Mouse (Mus musculus): ENCODE data around the gene Obsl1. TPM values are rescaled to one million over a fixed set of nuclear protein-coding genes. Genes with fewer than 3 reads are reported as not detected.

Obsl1 gene
- polyA plus RNA-seq, 1 experiment from 2014 or later: 79.0 TPM

DNA sequence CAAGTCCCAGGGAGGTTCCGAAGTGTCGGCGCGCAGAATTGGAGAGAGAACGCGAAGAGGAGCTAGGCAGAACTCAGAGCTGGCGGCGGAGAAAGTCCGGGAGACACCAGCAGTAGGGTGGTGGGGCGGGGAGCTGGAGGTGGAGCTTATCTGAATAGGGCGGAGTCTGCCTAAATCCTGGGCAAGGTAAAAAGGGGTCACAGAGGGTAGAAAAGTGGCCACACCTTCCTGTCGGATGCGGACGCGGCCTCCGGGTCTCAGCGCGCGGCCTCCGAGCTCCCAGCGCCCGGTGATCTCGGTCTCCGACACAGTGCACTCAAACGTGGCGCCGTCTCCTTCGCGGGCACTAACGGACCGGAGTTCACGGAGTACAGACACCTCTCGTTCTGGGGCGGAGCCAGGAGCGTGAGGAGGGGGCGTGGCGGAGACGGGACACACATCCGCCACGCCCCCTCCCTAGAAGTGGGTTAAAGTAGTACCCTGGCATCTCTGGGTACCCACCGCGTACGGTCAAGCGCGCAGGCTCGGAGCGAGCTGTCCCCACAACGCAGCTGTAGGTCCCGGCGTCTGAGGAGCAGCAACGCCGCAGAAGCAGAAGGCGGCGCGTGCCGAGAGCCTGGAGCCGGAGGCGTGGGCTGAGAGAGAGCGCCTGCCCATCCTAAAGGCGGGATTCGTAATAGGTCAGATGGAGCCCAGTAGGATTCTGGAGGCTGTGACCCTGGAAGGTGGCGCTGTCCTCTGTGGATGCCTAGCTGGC, 18.7 kb downstream of the Obsl1 start:
- peaks cover 15% of the 10 kb centered on the region for H3K27me3 ChIP-seq (ENCODE audit: control insufficient read depth, insufficient read depth, low read length)
- no peaks in the 10 kb centered on the region for H3K9me3 ChIP-seq (ENCODE audit: control insufficient read depth, low read depth, low read length)
- ATAC-seq (ENCODE audit: insufficient number of reproducible peaks, insufficient read depth, low FRiP score, low read depth): peak; percentile 66
- H3K4me1 ChIP-seq (ENCODE audit: control insufficient read depth, insufficient read depth, low read length): peaks cover 4% of the 10 kb centered on the region; the same call in 1 of the 2 replicates
- peak overlapping the region; percentile 46 for H3K4me3 ChIP-seq (ENCODE audit: low read depth, low read length)
- no peak overlapping the region for H3K27ac ChIP-seq (ENCODE audit: low read length)
- H3K9ac ChIP-seq (replicated peaks; ENCODE audit: low read depth, low read length): no peak overlapping the region
- H3K4me2 ChIP-seq (replicated peaks; ENCODE audit: low read depth, low read length): peak overlapping the region; percentile 82
- under 1% methylated on average over 62 of the region's 62 CpGs for WGBS
- peaks cover 23% of the 10 kb centered on the region; the same call in 1 of the 2 replicates for H3K36me3 ChIP-seq (ENCODE audit: control insufficient read depth, insufficient read depth, low read length)

DNA sequence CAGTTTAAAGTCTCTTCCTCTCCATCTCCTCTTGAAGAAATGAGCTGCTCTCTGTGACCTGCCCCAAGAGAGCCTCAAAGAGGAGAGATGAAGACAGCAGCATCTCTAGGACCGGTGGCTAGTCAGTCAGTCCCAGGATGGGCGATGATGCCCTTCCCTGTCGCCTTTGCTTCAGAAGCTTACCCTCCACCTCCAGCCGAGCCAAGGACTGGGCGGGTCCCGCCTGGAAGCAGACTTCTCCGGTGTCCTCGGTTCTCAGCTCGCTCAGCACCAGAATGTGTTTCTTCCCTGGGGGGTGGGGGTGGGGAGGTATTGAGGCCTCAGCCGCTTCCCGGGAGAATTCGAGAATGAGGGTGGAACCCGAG, 19.2 kb downstream of the Obsl1 start:
- Histone ChIP-seq H3K9me3 (ENCODE audit: control insufficient read depth, low read depth, low read length) (no peaks in the 10 kb centered on the region), H3K27ac (ENCODE audit: low read length) (no peak overlapping the region), H3K4me3 (ENCODE audit: low read depth, low read length) (peak overlapping the region; percentile 46), H3K9ac (replicated peaks; ENCODE audit: low read depth, low read length) (no peak overlapping the region), H3K27me3 (ENCODE audit: control insufficient read depth, insufficient read depth, low read length) (peaks cover 15% of the 10 kb centered on the region), H3K4me1 (ENCODE audit: control insufficient read depth, insufficient read depth, low read length) (peaks cover 4% of the 10 kb centered on the region; the same call in 1 of the 2 replicates), H3K4me2 (replicated peaks; ENCODE audit: low read depth, low read length) (peak overlapping the region; percentile 82), H3K36me3 (ENCODE audit: control insufficient read depth, insufficient read depth, low read length) (peaks cover 17% of the 10 kb centered on the region; the same call in 1 of the 2 replicates)
- ATAC-seq (ENCODE audit: insufficient number of reproducible peaks, insufficient read depth, low FRiP score, low read depth): no peak; the same call in 1 of the 2 replicates
- WGBS: 2% methylated on average over 13 of the region's 13 CpGs

DNA sequence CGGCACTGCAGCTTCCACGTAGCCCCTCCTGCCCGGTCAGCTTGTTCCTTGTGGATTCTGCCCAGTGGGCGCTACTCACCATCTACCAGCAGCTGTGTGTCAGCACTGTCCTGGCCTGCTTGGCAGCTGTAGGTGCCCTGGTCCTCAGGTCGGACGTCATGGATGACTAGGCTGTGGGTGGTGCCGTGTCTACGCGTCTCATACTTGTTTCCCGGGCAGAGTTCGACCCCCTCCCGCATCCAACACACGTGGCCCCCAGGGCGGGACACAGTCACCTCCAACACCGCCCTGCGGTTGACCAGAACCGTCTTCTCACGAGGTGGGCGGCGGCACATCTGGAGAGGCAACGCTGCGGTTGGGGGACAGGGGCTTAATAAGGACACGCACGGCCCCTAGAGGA, 19.7 kb downstream of the Obsl1 start:
- Histone ChIP-seq H3K27ac (ENCODE audit: low read length) (no peak overlapping the region), H3K9me3 (ENCODE audit: control insufficient read depth, low read depth, low read length) (no peaks in the 10 kb centered on the region), H3K36me3 (ENCODE audit: control insufficient read depth, insufficient read depth, low read length) (peaks cover 12% of the 10 kb centered on the region; the same call in 1 of the 2 replicates), H3K27me3 (ENCODE audit: control insufficient read depth, insufficient read depth, low read length) (peaks cover 15% of the 10 kb centered on the region), H3K9ac (replicated peaks; ENCODE audit: low read depth, low read length) (no peak overlapping the region), H3K4me2 (replicated peaks; ENCODE audit: low read depth, low read length) (peak overlapping the region; percentile 82; the same call in 1 of the 2 replicates), H3K4me1 (ENCODE audit: control insufficient read depth, insufficient read depth, low read length) (peaks cover 4% of the 10 kb centered on the region; the same call in 1 of the 2 replicates), H3K4me3 (ENCODE audit: low read depth, low read length) (no peak overlapping the region)
- WGBS: 11% methylated on average over 24 of the region's 24 CpGs
- ATAC-seq (ENCODE audit: insufficient number of reproducible peaks, insufficient read depth, low FRiP score, low read depth): no peak

DNA sequence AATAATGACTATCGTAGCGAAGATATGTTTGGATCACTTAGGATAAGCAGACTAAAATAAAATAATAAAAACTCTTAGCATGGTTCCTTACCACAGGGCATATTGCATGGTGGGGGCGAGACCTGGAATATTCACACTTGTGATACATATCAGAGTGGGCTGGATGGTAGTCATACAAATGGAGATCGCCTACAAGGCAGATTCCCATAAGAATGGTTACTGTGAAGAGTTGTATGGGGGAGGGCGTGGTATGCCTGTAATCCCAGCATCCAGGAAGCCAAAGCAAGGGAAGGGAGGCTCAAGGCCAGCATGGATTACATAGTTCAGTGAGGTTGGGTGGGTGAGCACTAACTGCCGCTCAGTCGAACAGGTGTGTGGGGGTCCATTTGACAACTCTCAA, 25.5 kb downstream of the Obsl1 start:
- Histone ChIP-seq H3K4me3 (ENCODE audit: low read depth, low read length) (no peak overlapping the region), H3K9me3 (ENCODE audit: control insufficient read depth, low read depth, low read length) (no peaks in the 10 kb centered on the region), H3K4me1 (ENCODE audit: control insufficient read depth, insufficient read depth, low read length) (peaks cover 16% of the 10 kb centered on the region), H3K27ac (ENCODE audit: low read length) (no peak overlapping the region), H3K9ac (replicated peaks; ENCODE audit: low read depth, low read length) (no peak overlapping the region), H3K27me3 (ENCODE audit: control insufficient read depth, insufficient read depth, low read length) (peaks cover 7% of the 10 kb centered on the region; the same call in 1 of the 2 replicates), H3K4me2 (replicated peaks; ENCODE audit: low read depth, low read length) (no peak overlapping the region), H3K36me3 (ENCODE audit: control insufficient read depth, insufficient read depth, low read length) (peaks cover 10% of the 10 kb centered on the region; the same call in 1 of the 2 replicates)
- 86% methylated on average over 7 of the region's 7 CpGs for WGBS
- no peak for ATAC-seq (ENCODE audit: insufficient number of reproducible peaks, insufficient read depth, low FRiP score, low read depth)

DNA sequence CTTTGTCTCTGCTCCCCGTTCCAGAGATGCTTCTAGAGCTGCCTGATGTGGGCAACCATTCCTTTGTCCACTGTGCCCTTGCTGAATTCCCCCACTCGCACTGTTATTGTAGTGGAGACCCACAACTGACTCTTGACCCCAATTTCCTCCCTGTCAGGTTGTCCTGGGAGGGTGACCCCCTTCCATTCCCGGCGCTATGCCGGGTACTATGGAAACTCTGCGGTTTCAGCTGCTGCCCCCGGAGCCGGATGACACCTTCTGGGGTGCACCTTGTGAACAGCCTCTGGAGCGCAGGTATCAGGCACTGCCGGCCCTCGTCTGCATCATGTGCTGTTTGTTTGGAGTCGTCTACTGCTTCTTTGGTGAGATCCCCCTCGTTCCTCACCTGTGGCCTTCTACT, 26.2 kb downstream of the Obsl1 start:
- Histone ChIP-seq H3K9me3 (ENCODE audit: control insufficient read depth, low read depth, low read length) (no peaks in the 10 kb centered on the region), H3K27ac (ENCODE audit: low read length) (no peak overlapping the region), H3K4me1 (ENCODE audit: control insufficient read depth, insufficient read depth, low read length) (peaks cover 16% of the 10 kb centered on the region), H3K36me3 (ENCODE audit: control insufficient read depth, insufficient read depth, low read length) (peaks cover 17% of the 10 kb centered on the region), H3K4me3 (ENCODE audit: low read depth, low read length) (peak overlapping the region; percentile 77), H3K27me3 (ENCODE audit: control insufficient read depth, insufficient read depth, low read length) (0 out of 2 replicates have a peak, but pooled peaks cover 3% of the 10 kb centered on the region), H3K9ac (replicated peaks; ENCODE audit: low read depth, low read length) (no peak overlapping the region), H3K4me2 (replicated peaks; ENCODE audit: low read depth, low read length) (peak overlapping the region; percentile 62)
- no peak for ATAC-seq (ENCODE audit: insufficient number of reproducible peaks, insufficient read depth, low FRiP score, low read depth)
- WGBS: 24% methylated on average over 13 of the region's 13 CpGs

DNA sequence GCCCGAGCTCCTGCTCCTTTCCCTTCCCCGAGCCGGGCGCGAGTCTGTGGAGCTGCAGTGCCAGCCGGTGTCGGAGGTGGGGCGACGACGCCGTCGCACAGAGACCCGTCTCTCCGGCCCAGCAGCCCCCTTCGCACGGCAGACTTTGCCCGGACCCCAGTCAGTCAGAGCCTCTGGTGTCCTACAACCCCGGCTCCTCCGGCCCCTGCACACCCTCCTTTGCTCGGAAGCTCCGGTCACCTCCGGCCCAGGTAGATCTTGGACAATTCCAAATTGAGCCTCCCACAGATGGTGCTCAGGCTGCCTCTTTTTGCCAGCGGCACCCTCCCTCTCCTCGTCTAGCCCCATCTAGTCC, 26.6 kb downstream of the Obsl1 start:
- ATAC-seq (ENCODE audit: insufficient number of reproducible peaks, insufficient read depth, low FRiP score, low read depth): peak; percentile 24
- 1% methylated on average over 21 of the region's 24 CpGs for WGBS
- peaks cover 21% of the 10 kb centered on the region for H3K36me3 ChIP-seq (ENCODE audit: control insufficient read depth, insufficient read depth, low read length)
- no peaks in the 10 kb centered on the region for H3K9me3 ChIP-seq (ENCODE audit: control insufficient read depth, low read depth, low read length)
- peaks cover 16% of the 10 kb centered on the region for H3K4me1 ChIP-seq (ENCODE audit: control insufficient read depth, insufficient read depth, low read length)
- H3K9ac ChIP-seq (replicated peaks; ENCODE audit: low read depth, low read length): no peak overlapping the region
- no peak overlapping the region for H3K27ac ChIP-seq (ENCODE audit: low read length)
- H3K4me2 ChIP-seq (replicated peaks; ENCODE audit: low read depth, low read length): peak overlapping the region; percentile 62
- 0 out of 2 replicates have a peak, but pooled peaks cover 3% of the 10 kb centered on the region for H3K27me3 ChIP-seq (ENCODE audit: control insufficient read depth, insufficient read depth, low read length)
- peak overlapping the region; percentile 77 for H3K4me3 ChIP-seq (ENCODE audit: low read depth, low read length)

DNA sequence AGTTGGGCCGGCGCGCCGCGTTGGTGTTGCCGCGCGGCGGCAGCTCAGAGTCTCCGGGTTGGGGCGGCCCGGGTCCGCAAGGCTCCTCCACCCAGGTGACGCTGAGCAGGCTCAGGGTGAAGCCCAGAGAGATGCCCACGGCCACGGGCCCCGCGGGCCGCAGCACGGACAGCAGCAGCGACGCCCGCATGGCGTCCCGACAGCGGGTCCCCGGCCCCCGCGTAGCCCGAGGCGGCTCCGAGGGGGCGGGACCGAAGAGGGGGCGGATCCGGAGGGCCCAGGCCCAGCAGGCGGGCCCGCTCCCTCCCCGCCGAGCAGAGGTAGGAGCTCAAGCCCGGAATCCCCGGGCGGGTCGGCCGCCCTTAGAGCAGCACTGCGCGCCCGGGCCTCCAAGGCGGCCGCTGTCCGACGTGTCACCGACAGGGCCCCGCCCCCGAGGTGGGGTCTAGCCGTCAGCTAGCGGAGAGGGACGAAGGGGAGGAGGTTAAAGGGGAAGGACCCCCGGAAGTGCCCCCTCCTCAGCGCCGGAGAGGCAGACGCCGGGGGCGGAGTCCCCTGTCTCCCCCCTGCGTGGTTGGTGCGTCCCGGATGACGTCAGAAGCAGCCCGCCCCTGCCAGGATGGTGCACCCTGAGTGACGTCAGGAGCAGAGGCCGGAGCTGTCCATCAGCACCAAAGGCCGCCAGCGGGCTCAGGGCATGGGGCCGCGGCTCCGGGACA, 27.2 kb downstream of the Obsl1 start, which contains the start of the genes Chpf and Tmem198:
Gene Chpf, minus strand, starts transcription at position 392 of the 719 bp plus-strand sequence.
Gene Tmem198, plus strand, starts transcription at position 617 of the 719 bp plus-strand sequence.
- Histone ChIP-seq H3K9ac (replicated peaks; ENCODE audit: low read depth, low read length) (peak within 1 kb of the TSS; percentile 55; the same call in 1 of the 2 replicates), H3K4me2 (replicated peaks; ENCODE audit: low read depth, low read length) (peak within 1 kb of the TSS; percentile 62), H3K9me3 (ENCODE audit: control insufficient read depth, low read depth, low read length) (no peaks in the 10 kb centered on the region), H3K4me1 (ENCODE audit: control insufficient read depth, insufficient read depth, low read length) (peaks cover 16% of the 10 kb centered on the region), H3K36me3 (ENCODE audit: control insufficient read depth, insufficient read depth, low read length) (peaks cover 25% of the 10 kb centered on the region), H3K4me3 (ENCODE audit: low read depth, low read length) (peak within 1 kb of the TSS; percentile 77), H3K27me3 (ENCODE audit: control insufficient read depth, insufficient read depth, low read length) (no peaks in the 10 kb centered on the region), H3K27ac (ENCODE audit: low read length) (peak within 1 kb of the TSS; percentile 63; the same call in 1 of the 2 replicates)
- WGBS: under 1% methylated on average over 57 of the region's 76 CpGs
- ATAC-seq (ENCODE audit: insufficient number of reproducible peaks, insufficient read depth, low FRiP score, low read depth): peak; percentile 92

DNA sequence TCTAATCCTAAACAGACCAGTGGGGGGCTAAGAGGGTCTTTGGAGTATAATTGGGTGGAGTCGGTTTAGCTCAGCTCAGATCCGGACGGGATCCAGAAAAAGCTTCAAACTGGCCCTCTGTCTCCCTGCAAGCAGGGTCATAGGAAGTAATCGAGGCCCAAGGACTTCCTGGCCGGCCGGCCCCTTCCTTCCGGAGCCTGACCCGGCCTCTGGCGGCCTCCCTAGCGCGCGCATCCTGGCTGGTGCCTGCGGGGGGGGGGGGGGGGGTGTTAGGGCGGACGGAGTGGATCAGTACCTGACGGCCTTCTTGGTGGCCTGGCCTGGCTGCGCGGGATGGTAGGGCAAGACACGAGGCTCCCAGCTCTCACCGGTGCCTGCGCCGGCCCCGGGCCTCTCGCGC, 27.8 kb downstream of the Obsl1 start:
- no peak; the same call in 1 of the 2 replicates for ATAC-seq (ENCODE audit: insufficient number of reproducible peaks, insufficient read depth, low FRiP score, low read depth)
- under 1% methylated on average over 24 of the region's 25 CpGs for WGBS

More for the DNA sequence above, 27.8 kb downstream of the Obsl1 start:
- Histone ChIP-seq H3K4me3 (ENCODE audit: low read depth, low read length) (peak overlapping the region; percentile 77), H3K4me1 (ENCODE audit: control insufficient read depth, insufficient read depth, low read length) (peaks cover 16% of the 10 kb centered on the region), H3K36me3 (ENCODE audit: control insufficient read depth, insufficient read depth, low read length) (peaks cover 25% of the 10 kb centered on the region), H3K27me3 (ENCODE audit: control insufficient read depth, insufficient read depth, low read length) (no peaks in the 10 kb centered on the region), H3K27ac (ENCODE audit: low read length) (peak overlapping the region; percentile 63; the same call in 1 of the 2 replicates), H3K9me3 (ENCODE audit: control insufficient read depth, low read depth, low read length) (no peaks in the 10 kb centered on the region), H3K9ac (replicated peaks; ENCODE audit: low read depth, low read length) (peak overlapping the region; percentile 55; the same call in 1 of the 2 replicates), H3K4me2 (replicated peaks; ENCODE audit: low read depth, low read length) (peak overlapping the region; percentile 62)

All from stomach, embryonic 14.5 days (tissue).